Mouse (Mus musculus): ENCODE measurements around the gene Opalin. TPM values are rescaled to one million over a fixed set of nuclear protein-coding genes. Genes with fewer than 3 reads are reported as not detected.
A peak's percentile ranks its signal among the peaks of the same experiment; 100 is the strongest.

The Opalin gene
- polyA plus RNA-seq, 1 experiment from 2014 or later: not detected

DNA sequence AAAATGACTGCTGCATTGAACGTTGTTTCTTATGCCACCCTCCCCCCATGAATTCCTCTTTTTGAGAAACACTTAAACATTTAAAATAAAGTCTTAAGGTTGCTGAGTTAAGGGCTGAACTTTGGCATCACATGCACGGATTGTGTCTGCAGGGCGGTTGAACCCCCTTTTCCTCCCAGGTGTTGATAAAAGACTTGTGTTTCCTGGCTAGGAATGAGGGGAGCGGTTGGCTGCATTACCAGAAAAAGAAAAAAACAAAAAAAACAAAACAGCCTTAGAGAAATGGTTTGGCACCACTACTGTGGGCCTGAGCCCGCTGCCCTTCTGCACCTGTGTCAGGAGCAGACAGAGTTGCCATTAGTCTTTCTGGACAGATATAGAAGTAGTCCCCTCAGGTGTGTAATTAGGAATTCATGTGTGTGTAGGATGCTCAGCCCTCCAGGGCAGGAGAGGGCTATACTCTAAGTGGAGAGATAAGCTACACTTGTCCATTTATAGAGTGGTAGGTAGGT lies 57.7 kb downstream of the Opalin start:
- 58% methylated on average over 5 of the region's 5 CpGs for WGBS (ENCODE audit: insufficient replicate concordance)
- no peak for DNase-seq
- H3K27ac ChIP-seq (ENCODE audit: low read depth): no peak overlapping the region
- H3K9ac ChIP-seq (replicated peaks): no peak overlapping the region
- ATAC-seq: no peak
- H3K27me3 ChIP-seq (ENCODE audit: insufficient read depth, low read length): no peaks in the 10 kb centered on the region
- no peaks in the 10 kb centered on the region for H3K36me3 ChIP-seq (replicated peaks; ENCODE audit: insufficient read depth, low read length)
- no peak for TF ChIP-seq EP300 (IDR thresholded peaks at IDR 0.05; ENCODE audit: low read depth)
- no peak for TF ChIP-seq CTCF (IDR thresholded peaks at IDR 0.05; ENCODE audit: low read depth)
- H3K4me1 ChIP-seq (ENCODE audit: insufficient read depth): peaks cover 3% of the 10 kb centered on the region; the same call in 1 of the 2 replicates
- no peak overlapping the region for H3K4me2 ChIP-seq (ENCODE audit: low read depth, low read length)
- no peaks in the 10 kb centered on the region for H3K9me3 ChIP-seq (ENCODE audit: low read length)
- no peak overlapping the region for H3K4me3 ChIP-seq (ENCODE audit: low read depth, low read length)

DNA sequence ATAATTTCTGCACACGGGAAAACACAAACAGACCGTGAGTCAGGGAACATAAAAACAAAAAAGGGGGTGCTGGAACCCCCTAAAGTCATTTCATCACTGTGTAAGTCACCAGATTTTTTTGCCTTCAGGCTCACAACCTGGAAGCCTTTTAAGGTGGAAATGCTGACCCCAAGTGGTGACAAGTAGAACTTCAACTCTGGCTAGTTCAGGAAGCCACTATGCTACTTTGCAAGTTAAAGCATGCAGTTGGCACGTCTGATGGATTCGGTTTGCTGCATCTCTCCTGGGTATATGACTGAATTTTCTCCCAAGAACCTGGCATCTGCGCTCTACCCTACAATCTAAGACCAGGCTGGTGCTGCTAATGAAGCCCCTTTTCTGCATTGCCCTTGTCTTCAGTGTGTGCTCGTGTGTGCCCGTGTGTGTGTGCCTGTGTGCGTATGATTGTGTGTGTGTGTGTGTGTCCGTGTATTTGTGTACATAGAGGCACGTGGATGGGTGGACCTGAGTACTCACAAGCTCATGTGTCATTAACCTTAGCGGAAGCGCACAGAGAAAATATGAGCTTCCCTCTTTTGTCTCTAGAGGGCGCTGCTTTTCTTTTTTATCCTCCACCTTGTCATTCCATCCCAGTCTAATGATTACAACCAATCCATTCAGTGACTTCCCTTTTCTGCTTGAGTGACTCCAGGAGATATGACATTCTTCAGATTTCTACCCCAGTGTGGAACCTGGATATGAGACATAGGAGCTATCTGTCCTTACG lies 60.8 kb downstream of the Opalin start:
- H3K9ac ChIP-seq (replicated peaks): no peak overlapping the region
- 11% methylated on average over 14 of the region's 14 CpGs for WGBS (ENCODE audit: insufficient replicate concordance)
- DNase-seq (peak; percentile 38), ATAC-seq (peak; percentile 77)
- no peak overlapping the region for H3K4me3 ChIP-seq (ENCODE audit: low read depth, low read length)
- H3K27me3 ChIP-seq (ENCODE audit: insufficient read depth, low read length): 0 out of 2 replicates have a peak, but pooled peaks cover 4% of the 10 kb centered on the region
- no peaks in the 10 kb centered on the region for H3K9me3 ChIP-seq (ENCODE audit: low read length)
- peak overlapping the region; percentile 57 for H3K4me2 ChIP-seq (ENCODE audit: low read depth, low read length)
- peaks cover 3% of the 10 kb centered on the region for H3K4me1 ChIP-seq (ENCODE audit: insufficient read depth)
- H3K27ac ChIP-seq (ENCODE audit: low read depth): no peak overlapping the region
- TF ChIP-seq CTCF (IDR thresholded peaks at IDR 0.05; ENCODE audit: low read depth): peak; percentile 83
- no peak for TF ChIP-seq EP300 (IDR thresholded peaks at IDR 0.05; ENCODE audit: low read depth)
- no peaks in the 10 kb centered on the region for H3K36me3 ChIP-seq (replicated peaks; ENCODE audit: insufficient read depth, low read length)

DNA sequence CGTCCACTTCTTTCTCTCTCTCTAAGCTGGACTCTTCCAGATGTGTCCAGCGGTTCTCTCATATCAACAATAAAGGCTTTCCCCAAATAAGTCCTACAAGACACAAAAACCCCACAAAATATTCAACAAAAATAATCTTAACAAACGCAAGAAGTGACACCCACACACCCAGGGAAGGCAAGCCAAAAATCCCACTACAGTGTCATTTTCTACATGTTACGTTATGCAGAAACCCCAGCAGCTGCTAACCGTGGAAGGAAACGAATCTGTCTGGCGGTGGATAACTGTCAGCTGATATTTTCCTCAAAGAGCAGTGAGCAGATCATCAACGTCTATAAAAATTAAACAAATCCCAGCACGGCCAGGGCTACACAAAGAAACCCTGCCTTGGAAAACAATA lies 62.9 kb downstream of the Opalin start:
- 14% methylated on average over 9 of the region's 9 CpGs for WGBS (ENCODE audit: insufficient replicate concordance)
- DNase-seq: no peak
- Histone ChIP-seq H3K4me3 (ENCODE audit: low read depth, low read length) (no peak overlapping the region), H3K4me1 (ENCODE audit: insufficient read depth) (peaks cover 3% of the 10 kb centered on the region), H3K27me3 (ENCODE audit: insufficient read depth, low read length) (0 out of 2 replicates have a peak, but pooled peaks cover 4% of the 10 kb centered on the region), H3K9me3 (ENCODE audit: low read length) (no peaks in the 10 kb centered on the region), H3K36me3 (replicated peaks; ENCODE audit: insufficient read depth, low read length) (no peaks in the 10 kb centered on the region), H3K9ac (replicated peaks) (no peak overlapping the region), H3K27ac (ENCODE audit: low read depth) (0 out of 2 replicates have a peak overlapping the region, but pooled peaks have one; percentile 3), H3K4me2 (ENCODE audit: low read depth, low read length) (no peak overlapping the region)
- no peak for ATAC-seq
- TF ChIP-seq EP300 (IDR thresholded peaks at IDR 0.05; ENCODE audit: low read depth) (no peak), CTCF (IDR thresholded peaks at IDR 0.05; ENCODE audit: low read depth) (no peak)

DNA sequence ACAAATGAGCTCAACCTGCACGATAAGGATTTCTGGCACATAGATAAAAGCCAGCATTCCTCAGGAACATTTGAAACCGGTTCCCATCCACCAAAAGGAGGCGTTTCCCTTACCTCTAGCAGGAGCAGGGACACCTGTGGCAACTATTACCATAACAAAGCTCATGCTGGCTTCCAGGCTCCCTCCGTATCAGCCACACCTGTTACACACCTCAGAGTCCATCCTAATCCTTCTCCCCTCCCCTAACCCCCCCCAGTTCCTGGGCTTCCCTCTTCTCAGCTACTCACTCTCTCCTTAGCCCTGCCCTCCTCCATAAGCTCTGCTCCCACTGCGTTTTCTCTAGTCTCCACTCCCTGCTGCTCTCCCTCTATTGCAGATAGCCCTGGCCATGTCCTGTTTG lies 63.3 kb downstream of the Opalin start:
- no peak overlapping the region for H3K4me2 ChIP-seq (ENCODE audit: low read depth, low read length)
- H3K4me3 ChIP-seq (ENCODE audit: low read depth, low read length): no peak overlapping the region
- no peaks in the 10 kb centered on the region for H3K36me3 ChIP-seq (replicated peaks; ENCODE audit: insufficient read depth, low read length)
- ATAC-seq (no peak), DNase-seq (no peak)
- 22% methylated on average over 5 of the region's 5 CpGs for WGBS (ENCODE audit: insufficient replicate concordance)
- TF ChIP-seq CTCF (IDR thresholded peaks at IDR 0.05; ENCODE audit: low read depth): no peak
- 0 out of 2 replicates have a peak overlapping the region, but pooled peaks have one; percentile 3 for H3K27ac ChIP-seq (ENCODE audit: low read depth)
- no peak overlapping the region for H3K9ac ChIP-seq (replicated peaks)
- H3K27me3 ChIP-seq (ENCODE audit: insufficient read depth, low read length): 0 out of 2 replicates have a peak, but pooled peaks cover 4% of the 10 kb centered on the region
- H3K9me3 ChIP-seq (ENCODE audit: low read length): no peaks in the 10 kb centered on the region
- H3K4me1 ChIP-seq (ENCODE audit: insufficient read depth): peaks cover 3% of the 10 kb centered on the region

Other genes starting within 250 kb of the Opalin start
- gene Ccnj, start 245.8 kb downstream of the Opalin start, polyA plus RNA-seq (2015; fragmentation: Nextera tagmentation; extraction: Ambion mirVana): 2.5 and 2.9 TPM in 2 replicates
- 2.3 and 3.1 TPM in 2 replicates for gene Zfp518a, start 182.4 kb downstream of the Opalin start, polyA plus RNA-seq (2015; fragmentation: Nextera tagmentation; extraction: Ambion mirVana)
- gene Blnk, start 82.6 kb downstream of the Opalin start, polyA plus RNA-seq (2015; fragmentation: Nextera tagmentation; extraction: Ambion mirVana): 4.9 and 5.4 TPM in 2 replicates
- 0.32 and 0.36 TPM in 2 replicates for gene Dntt, start 47.8 kb downstream of the Opalin start, polyA plus RNA-seq (2015; fragmentation: Nextera tagmentation; extraction: Ambion mirVana)
- gene Tll2, start 129.7 kb upstream of the Opalin start, polyA plus RNA-seq (2015; fragmentation: Nextera tagmentation; extraction: Ambion mirVana): not detected in 2 replicates
- 45.8 and 49.2 TPM in 2 replicates for gene Tm9sf3, start 186.9 kb upstream of the Opalin start, polyA plus RNA-seq (2015; fragmentation: Nextera tagmentation; extraction: Ambion mirVana)